ENCODE assay signal across 11 mouse cellular contexts in genomic region chr2:168633301-168633816, GRCm38 (mm10). TPM values are rescaled to one million over a fixed set of nuclear protein-coding genes. Genes with fewer than 3 reads are reported as not detected.
DNase-seq lines count a peak whose midpoint lies in the region; ATAC-seq and TF ChIP-seq lines count a peak whose summit lies in the region.
"Had no signal": no experiment of that assay in that cellular context is flagged by ENCODE, and none has a peak within 500 bp of the region (broad histone marks: within the 10 kb centered on the region; RNA-seq: fewer than 3 reads in every experiment).

No protein-coding gene starts in this region.

- peak overlapping the region; percentile 10; the same call in 1 of the 2 replicates for H3K4me2 ChIP-seq in kidney, embryonic 15.5 days
- H3K4me2 ChIP-seq in liver, embryonic 11.5 days = peak overlapping the region; percentile 48
- no peak overlapping the region for H3K4me2 ChIP-seq in neural tube, embryonic 15.5 days
- H3K4me2 ChIP-seq: forebrain, embryonic 13.5 days; midbrain, embryonic 11.5 days had no signal

- no peaks in the 10 kb centered on the region for H3K9me3 ChIP-seq in kidney, embryonic 15.5 days (replicated peaks)
- H3K9me3 ChIP-seq in heart, embryonic 10.5 days = no peaks in the 10 kb centered on the region
- H3K9me3 ChIP-seq in liver, embryonic 11.5 days (ENCODE audit: control insufficient read depth, low read length) = no peaks in the 10 kb centered on the region
- no peaks in the 10 kb centered on the region for H3K9me3 ChIP-seq in neural tube, embryonic 15.5 days (replicated peaks)
- H3K9me3 ChIP-seq: forebrain, embryonic 13.5 days had no signal

- DNase-seq in kidney, adult 2 months = no peak
- peak; percentile 45 for DNase-seq in adrenal gland, postnatal 14 days
- DNase-seq in heart, embryonic 10.5 days (ENCODE audit: low spot score) = peak; percentile 96
- peak; percentile 63 for DNase-seq in liver, embryonic 11.5 days (ENCODE audit: low spot score)
- DNase-seq in urinary bladder, postnatal 25 days (ENCODE audit: low spot score) = no peak
- DNase-seq: cerebellum, postnatal 10 days had no signal

- H3K36me3 ChIP-seq in kidney, embryonic 15.5 days = no peaks in the 10 kb centered on the region
- no peaks in the 10 kb centered on the region for H3K36me3 ChIP-seq in kidney, adult 2 months (ENCODE audit: control insufficient read depth, insufficient read depth, low read length)
- H3K36me3 ChIP-seq in heart, embryonic 10.5 days = no peaks in the 10 kb centered on the region
- no peaks in the 10 kb centered on the region for H3K36me3 ChIP-seq in liver, embryonic 11.5 days (ENCODE audit: control insufficient read depth, insufficient read depth, low read length)
- peaks cover 53% of the 10 kb centered on the region for H3K36me3 ChIP-seq in neural tube, embryonic 15.5 days
- H3K36me3 ChIP-seq: G1E had no signal

- peaks cover 41% of the 10 kb centered on the region for H3K27me3 ChIP-seq in kidney, embryonic 15.5 days
- no peaks in the 10 kb centered on the region for H3K27me3 ChIP-seq in kidney, adult 2 months (replicated peaks; ENCODE audit: control insufficient read depth, insufficient read depth, low read length)
- peaks cover 77% of the 10 kb centered on the region for H3K27me3 ChIP-seq in heart, embryonic 10.5 days (ENCODE audit: insufficient read depth, poor library complexity, severe bottlenecking)
- peaks cover 31% of the 10 kb centered on the region for H3K27me3 ChIP-seq in liver, embryonic 11.5 days (replicated peaks; ENCODE audit: control insufficient read depth, insufficient read depth, low read length)
- no peaks in the 10 kb centered on the region for H3K27me3 ChIP-seq in neural tube, embryonic 15.5 days (replicated peaks)
- H3K27me3 ChIP-seq: forebrain, embryonic 13.5 days had no signal

- H3K27ac ChIP-seq in kidney, embryonic 15.5 days = no peak overlapping the region
- no peak overlapping the region for H3K27ac ChIP-seq in kidney, adult 2 months (ENCODE audit: insufficient read depth, low read depth, low read length)
- peak overlapping the region; percentile 72 for H3K27ac ChIP-seq in heart, embryonic 10.5 days
- H3K27ac ChIP-seq in liver, embryonic 11.5 days (ENCODE audit: low read depth, low read length) = peak overlapping the region; percentile 13; the same call in 1 of the 2 replicates
- H3K27ac ChIP-seq in neural tube, embryonic 15.5 days (replicated peaks) = no peak overlapping the region
- H3K27ac ChIP-seq: forebrain, embryonic 13.5 days had no signal

- ATAC-seq in kidney, embryonic 15.5 days (replicated peaks; ENCODE audit: low FRiP score) = no peak
- peak; percentile 78 for ATAC-seq in liver, embryonic 11.5 days (replicated peaks; ENCODE audit: low FRiP score)
- ATAC-seq in neural tube, embryonic 15.5 days (ENCODE audit: low FRiP score) = no peak
- ATAC-seq: forebrain, embryonic 13.5 days had no signal

- TF ChIP-seq CTCF in kidney, adult 2 months (conservative IDR thresholded peaks at IDR 0.05; ENCODE audit: insufficient read depth, insufficient read length, low read depth, low read length) = no peak

- no peak overlapping the region for H3K9ac ChIP-seq in kidney, embryonic 15.5 days
- H3K9ac ChIP-seq in liver, embryonic 11.5 days (ENCODE audit: low read depth, low read length) = 0 out of 2 replicates have a peak overlapping the region, but pooled peaks have one; percentile 38
- H3K9ac ChIP-seq in neural tube, embryonic 15.5 days (replicated peaks) = no peak overlapping the region
- H3K9ac ChIP-seq: forebrain, embryonic 13.5 days had no signal

- TF ChIP-seq POLR2A in kidney, adult 2 months (IDR thresholded peaks at IDR 0.05; ENCODE audit: low read depth, low read length) = no peak

- H3K4me3 ChIP-seq in kidney, embryonic 15.5 days (replicated peaks) = no peak overlapping the region
- no peak overlapping the region for H3K4me3 ChIP-seq in kidney, adult 2 months (ENCODE audit: insufficient read depth, low read depth, low read length)
- peak overlapping the region; percentile 41 for H3K4me3 ChIP-seq in heart, embryonic 10.5 days
- H3K4me3 ChIP-seq in liver, embryonic 11.5 days (ENCODE audit: low read depth, low read length) = peak overlapping the region; percentile 19; the same call in 1 of the 2 replicates
- H3K4me3 ChIP-seq in neural tube, embryonic 15.5 days (replicated peaks) = no peak overlapping the region
- H3K4me3 ChIP-seq: forebrain, embryonic 13.5 days had no signal

- peaks cover 26% of the 10 kb centered on the region for H3K4me1 ChIP-seq in kidney, embryonic 15.5 days
- no peaks in the 10 kb centered on the region for H3K4me1 ChIP-seq in kidney, adult 2 months (ENCODE audit: control insufficient read depth, insufficient read depth, low read length)
- H3K4me1 ChIP-seq in heart, embryonic 10.5 days = peaks cover 49% of the 10 kb centered on the region
- H3K4me1 ChIP-seq in liver, embryonic 11.5 days (replicated peaks; ENCODE audit: control insufficient read depth, insufficient read depth, low read length) = peaks cover 19% of the 10 kb centered on the region
- no peaks in the 10 kb centered on the region for H3K4me1 ChIP-seq in neural tube, embryonic 15.5 days
- H3K4me1 ChIP-seq: forebrain, embryonic 13.5 days had no signal

- WGBS in kidney, embryonic 15.5 days = 15% methylated on average over 14 of the region's 14 CpGs
- WGBS in kidney, adult 2 months = 55% methylated on average over 14 of the region's 14 CpGs
- WGBS in heart, embryonic 10.5 days = 5% methylated on average over 14 of the region's 14 CpGs
- 6% methylated on average over 14 of the region's 14 CpGs for WGBS in liver, embryonic 11.5 days
- 56% methylated on average over 14 of the region's 14 CpGs for WGBS in neural tube, embryonic 15.5 days

RNA-seq across cellular contexts. Expression of gene Nfatc2, which starts 31.9 kb away (rescaled TPM):
- polyA plus RNA-seq in kidney, embryonic 15.5 days (2015; fragmentation: Nextera tagmentation; extraction: Ambion mirVana) = 2.5 and 2.6 TPM in 2 replicates
- polyA plus RNA-seq in kidney, adult 2 months (2012; rRNA removed) = 2.9 and 3.4 TPM in 2 replicates
- 2.7 and 7.6 TPM in 2 replicates for total RNA-seq in adrenal gland, postnatal 14 days (2021)
- 2.0 and 4.6 TPM in 2 replicates for polyA plus RNA-seq in heart, embryonic 10.5 days (2016; fragmentation: Nextera tagmentation; extraction: Ambion mirVana)
- 0.77 TPM in 2 replicates for polyA plus RNA-seq in liver, embryonic 11.5 days (2014; fragmentation: Nextera tagmentation; extraction: Ambion mirVana)
- polyA plus RNA-seq in neural tube, embryonic 15.5 days (2015; fragmentation: Nextera tagmentation; extraction: Ambion mirVana) = 4.8 and 5.6 TPM in 2 replicates
- polyA plus RNA-seq: G1E had no signal

Comparison
In these comparisons a context has a peak if more than half of its experiments do, and no peak if none do; other contexts are left out.
1. H3K27ac ChIP-seq: peak in heart, embryonic 10.5 days (single experiment) and liver, embryonic 11.5 days (single experiment); none in kidney, embryonic 15.5 days (single experiment), kidney, adult 2 months (single experiment) and neural tube, embryonic 15.5 days (single experiment).
2. H3K4me3 ChIP-seq: peak in heart, embryonic 10.5 days (single experiment) and liver, embryonic 11.5 days (single experiment); none in kidney, embryonic 15.5 days (single experiment), kidney, adult 2 months (single experiment) and neural tube, embryonic 15.5 days (single experiment).
3. DNase-seq: peak in adrenal gland, postnatal 14 days (single experiment), heart, embryonic 10.5 days (single experiment) and liver, embryonic 11.5 days (single experiment); none in kidney, adult 2 months (single experiment) and urinary bladder, postnatal 25 days (single experiment).